Mouse (Mus musculus): Measurements from ENCODE around the gene Zfp366. TPM values are rescaled to one million over a fixed set of nuclear protein-coding genes. Genes with fewer than 3 reads are reported as not detected.

Zfp366 gene
- total RNA-seq, 2 experiments from 2014 or later = 6.2 to 6.7 TPM

- no peak for DNase-seq (ENCODE audit: low spot score in 2 of 2)
Observed at GRCm38 (mm10) chr13:99294176-99294575, 109.6 kb downstream of the Zfp366 start.

DNA sequence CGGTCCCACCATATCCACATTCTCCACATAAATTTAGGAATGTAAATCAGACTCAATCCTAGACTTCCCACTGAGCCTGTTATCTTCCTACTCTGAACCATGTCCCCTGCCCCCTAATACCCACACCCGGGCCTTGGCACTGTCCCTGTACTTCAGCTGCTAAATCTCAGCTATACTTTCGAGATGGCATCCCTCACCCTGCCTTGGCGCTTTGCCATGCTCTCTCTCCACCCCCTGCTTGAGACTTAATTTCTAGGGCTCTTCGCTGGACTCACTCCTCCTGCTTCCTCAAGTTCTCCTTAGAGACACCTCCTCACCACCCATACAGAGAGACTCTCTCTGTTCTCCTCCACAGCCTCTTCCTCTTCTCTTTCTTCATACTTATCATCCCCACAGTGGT is 115.3 kb downstream of the Zfp366 start:
- no peak for DNase-seq (ENCODE audit: low spot score in 2 of 2)

Other genes with a start within 250 kb of the Zfp366 start
- gene 1700024P04Rik, start 200.3 kb upstream of the Zfp366 start, total RNA-seq (2021) = not detected
- 10 to 100 TPM; 29.8 to 31.1 TPM for gene Ptcd2, start 159.9 kb downstream of the Zfp366 start, total RNA-seq (2021)
- gene Mrps27, start 160.0 kb downstream of the Zfp366 start, total RNA-seq (2021) = 10 to 100 TPM; 25.8 to 27.1 TPM